Mouse (Mus musculus) hindlimb bud, embryonic 11.5 days (tissue): ENCODE data around the gene Nbas.

Source experiments
- DNase-seq: peaks from one replicate; pipeline ENCODE4 v3.0.0-alpha.2; 2012; ENCODE audit warnings: low read depth, low spot score; ENCODE audit errors: extremely low spot score

Nbas gene

DNA sequence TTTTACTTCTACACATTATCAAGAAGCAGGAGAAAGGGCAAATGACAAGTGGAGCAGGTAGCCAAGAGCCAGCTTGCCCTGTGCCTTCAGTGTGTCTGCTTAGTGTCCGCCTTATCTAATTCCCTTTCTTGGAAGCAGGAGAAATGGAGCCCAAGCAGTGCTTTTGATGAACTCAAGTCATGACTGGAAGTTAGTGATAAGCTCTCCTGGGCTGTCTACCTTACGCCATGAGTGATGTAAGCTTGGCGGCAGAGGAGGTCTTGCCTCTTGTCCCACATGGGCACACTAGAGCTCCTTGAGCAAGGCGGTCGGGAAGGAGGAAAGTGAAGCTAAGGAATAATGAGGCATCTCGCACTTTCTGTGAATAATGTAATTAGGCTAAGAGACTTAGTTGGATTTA is 250.5 kb downstream of the Nbas start:
- no peak for DNase-seq

GRCm38 (mm10) chr12:13532731-13533365 is 263.9 kb downstream of the Nbas start:
- DNase-seq: no peak

DNA sequence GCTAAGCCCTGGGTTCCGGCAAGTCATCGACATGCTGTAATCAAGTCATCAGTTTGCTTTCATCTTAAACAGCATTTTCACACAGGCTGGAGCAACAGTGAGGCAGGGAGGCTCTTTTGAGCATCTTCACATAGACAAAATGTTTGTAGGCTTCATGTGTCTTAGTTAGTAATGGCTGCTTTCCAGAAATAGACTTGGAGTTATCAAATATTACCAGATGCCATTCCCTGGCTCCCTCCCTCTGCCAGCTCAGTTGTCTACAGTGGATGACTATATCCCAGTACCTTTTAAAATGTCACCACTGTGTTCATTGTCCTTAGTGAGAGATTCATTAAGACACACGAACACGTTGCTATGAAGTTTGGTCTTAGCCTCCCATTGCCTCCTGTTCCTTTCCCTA is 270.2 kb downstream of the Nbas start:
- no peak for DNase-seq

GRCm38 (mm10) chr12:13543806-13544205 is 274.9 kb downstream of the Nbas start:
- no peak for DNase-seq

DNA sequence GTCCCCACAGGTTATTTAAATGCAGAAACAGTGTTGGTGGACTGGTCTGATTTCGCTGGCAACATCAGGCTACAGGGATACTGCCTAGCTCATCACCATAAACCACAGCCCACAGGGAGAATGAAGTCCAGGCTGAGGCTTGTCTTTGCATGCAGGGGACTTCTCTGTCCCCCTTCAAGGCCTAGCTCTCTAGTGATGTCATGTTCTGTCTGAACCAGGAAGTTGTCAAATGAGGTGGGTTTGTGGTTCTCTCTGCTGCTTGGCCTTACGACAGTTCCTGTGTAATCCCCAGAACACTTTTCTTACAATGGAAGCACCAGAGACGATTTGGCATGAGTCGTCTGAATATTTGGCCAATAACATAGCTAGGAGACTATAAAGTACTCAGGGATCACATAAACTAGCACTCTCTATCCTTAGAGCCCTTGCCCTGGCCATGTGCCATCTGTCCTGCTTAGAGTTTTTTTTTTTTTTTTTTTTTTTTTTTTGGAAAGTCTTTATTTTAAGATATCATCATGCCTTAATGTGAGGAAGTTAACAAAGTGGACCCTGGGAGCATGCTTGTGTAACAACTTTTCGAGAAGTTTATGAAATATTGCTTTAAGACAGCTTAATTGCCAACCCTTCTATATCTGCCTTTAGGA is 294.8 kb downstream of the Nbas start:
- DNase-seq: no peak

DNA sequence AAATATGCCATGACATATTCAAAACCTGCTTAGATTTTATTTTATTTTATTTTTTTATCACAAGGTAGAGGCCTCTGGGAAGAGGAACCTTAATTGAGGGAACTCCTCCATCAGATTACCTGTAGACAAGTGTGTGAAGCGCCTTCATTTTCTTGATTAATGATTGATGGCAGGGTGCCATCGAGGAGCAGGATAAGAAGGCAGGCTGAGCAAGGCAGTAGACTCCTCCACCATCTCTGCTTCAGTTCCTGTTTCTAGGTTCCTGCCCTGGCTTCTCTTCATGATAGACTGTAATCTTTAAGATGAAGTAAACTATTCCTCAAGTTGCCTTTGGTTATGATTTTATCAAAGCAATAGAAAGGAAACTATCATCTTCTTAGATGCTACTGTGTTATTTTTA is 295.4 kb downstream of the Nbas start:
- DNase-seq: no peak

GRCm38 (mm10) chr12:13566421-13566820 is 297.5 kb downstream of the Nbas start:
- DNase-seq: no peak

GRCm38 (mm10) chr12:13575158-13575557 is 306.2 kb downstream of the Nbas start:
- no peak for DNase-seq

DNA sequence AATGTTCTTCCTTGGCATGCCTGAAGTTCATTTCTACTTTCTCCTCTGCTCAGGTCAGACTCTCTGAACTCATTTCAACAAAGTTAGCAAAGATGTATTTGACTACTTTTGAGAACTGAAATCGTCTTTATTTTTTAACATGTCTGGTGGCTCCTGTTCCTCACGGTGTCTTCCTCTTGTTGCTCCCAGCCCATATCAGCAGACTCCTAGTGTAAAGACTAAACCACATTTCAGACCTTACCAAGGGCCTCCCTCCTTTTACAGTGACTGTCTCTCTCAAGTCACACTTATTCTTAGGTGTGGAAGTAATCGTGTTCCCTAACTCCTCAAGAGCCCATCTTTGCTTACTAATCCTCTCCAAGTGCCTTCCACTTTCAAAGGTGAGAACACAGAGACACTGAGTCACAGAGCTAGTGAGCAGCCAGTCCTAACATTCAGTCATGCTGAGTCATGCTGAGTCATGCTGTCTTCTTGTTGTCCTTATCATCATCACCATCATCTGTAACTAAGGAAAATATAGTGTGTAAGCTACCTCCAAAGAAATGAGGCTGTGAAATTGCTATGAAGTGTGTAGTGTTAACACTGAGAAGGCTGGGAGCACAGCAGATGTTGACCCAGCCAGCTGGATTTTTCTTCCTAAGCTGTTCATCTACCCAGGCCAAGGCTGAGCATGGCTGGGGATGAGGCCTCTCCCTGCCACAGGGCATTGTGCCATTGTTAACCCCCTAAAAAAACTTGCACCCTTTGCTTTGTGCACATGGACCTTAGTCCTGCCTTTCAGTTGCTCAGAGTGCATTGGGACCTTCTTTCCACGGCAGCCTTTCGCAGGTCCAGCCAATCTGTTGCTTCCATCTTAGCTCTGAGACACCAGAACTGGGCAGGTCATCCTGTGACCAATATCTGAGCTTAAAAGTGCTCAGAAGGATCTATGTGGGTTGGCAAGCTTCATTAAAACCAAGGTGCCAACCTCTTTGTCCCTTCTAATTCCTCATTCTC is 307.0 kb downstream of the Nbas start:
- no peak for DNase-seq

GRCm38 (mm10) chr12:13576761-13577160 is 307.8 kb downstream of the Nbas start:
- DNase-seq: no peak

DNA sequence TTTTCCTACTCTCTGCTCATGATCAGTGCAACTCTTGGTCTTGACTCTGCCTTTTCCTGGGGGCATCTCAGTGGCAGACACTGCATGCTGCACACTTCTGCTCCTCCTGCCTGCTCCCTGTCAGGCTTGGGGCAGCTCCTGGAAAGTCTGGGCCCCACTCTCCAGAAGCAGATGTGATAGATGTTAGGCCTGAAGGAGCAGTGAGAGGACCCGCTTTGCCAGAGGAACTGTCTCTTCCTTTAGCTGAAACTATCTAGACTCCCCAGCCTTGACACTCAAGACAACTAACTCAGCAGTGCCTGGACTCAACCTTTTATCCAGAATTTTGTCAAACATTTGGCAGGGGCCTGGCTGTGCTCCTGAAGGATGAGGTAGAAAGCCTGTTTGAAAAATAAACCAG is 311.9 kb downstream of the Nbas start:
- no peak for DNase-seq

- no peak for DNase-seq
Observed at GRCm38 (mm10) chr12:13583386-13583785, 314.5 kb downstream of the Nbas start.

- DNase-seq: no peak
Observed at GRCm38 (mm10) chr12:13585527-13586156, 316.7 kb downstream of the Nbas start.

DNA sequence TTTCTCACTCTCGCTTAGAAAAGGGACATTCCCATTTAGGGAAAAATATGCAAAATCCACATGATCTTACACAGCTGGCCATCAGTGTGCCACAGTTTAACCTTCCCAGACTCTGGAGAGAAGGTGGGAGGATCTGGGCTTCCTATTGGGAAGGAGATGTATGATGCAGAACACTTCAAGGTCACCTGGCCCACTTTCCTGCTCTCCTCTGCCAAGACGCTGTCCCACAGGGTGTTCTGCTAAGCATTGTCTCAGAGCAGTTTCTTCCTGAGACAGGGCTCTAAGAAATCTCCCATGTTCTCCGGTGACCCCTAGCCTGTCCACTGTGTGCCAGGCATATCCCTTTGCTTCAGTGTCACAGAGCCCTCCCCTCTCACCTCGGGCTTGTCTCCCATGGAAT is 318.7 kb downstream of the Nbas start:
- no peak for DNase-seq

GRCm38 (mm10) chr12:13589021-13589420 is 320.1 kb downstream of the Nbas start:
- no peak for DNase-seq

DNA sequence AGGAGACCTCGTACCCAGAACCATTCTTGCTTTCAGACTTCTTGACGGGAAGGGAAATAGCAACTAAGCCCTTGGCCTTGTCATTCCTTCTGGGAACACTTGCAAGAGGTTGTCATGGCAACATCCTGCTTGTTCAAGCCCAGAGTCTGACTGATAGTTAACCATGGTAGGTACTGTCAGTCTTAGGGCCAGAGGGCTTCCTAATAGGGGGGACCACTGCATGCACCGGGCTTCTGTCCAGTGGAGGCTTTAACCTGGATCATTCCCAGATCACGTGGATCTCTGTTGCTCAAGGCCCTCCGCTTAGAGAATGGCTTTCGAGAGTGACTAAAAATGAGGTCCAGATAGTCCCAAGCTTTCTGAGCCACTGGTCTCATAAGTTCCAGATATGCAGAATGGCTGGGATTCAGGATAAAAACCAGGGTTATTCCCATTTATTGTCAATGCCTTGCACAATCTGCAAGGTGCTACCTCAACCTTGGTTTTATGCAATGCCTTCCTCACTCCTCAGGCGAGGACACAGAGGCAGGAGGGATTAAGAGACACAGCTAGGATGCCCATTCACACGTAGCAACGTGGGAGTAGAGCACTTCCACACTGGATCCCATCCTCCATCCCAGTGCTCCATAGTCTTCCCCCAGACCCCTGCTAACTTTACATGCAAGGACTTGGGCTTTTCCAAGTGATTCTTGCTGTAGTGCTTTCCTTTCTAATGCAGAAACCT is 326.0 kb downstream of the Nbas start:
- no peak for DNase-seq

DNA sequence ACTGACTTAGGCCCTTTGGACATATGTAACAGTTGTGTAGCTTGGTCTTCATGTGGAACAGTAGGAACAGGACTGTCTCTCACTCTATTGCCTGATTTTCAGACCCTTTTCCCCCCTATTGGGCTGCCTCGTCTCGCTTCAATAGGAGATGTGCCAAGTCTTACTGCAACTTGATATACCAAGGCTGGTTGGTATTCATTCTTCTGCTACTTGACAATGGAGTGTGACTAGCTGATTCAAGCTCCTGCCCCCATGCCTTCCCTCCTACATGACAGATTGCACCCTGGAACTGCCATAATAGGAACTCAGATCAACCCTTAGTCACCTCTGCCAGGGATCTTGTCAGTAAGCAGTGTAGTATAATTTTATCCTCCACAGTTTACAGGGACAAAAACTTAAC is 328.1 kb downstream of the Nbas start:
- DNase-seq: no peak

GRCm38 (mm10) chr12:13598545-13598944 is 329.6 kb downstream of the Nbas start:
- DNase-seq: peak; percentile 14

DNA sequence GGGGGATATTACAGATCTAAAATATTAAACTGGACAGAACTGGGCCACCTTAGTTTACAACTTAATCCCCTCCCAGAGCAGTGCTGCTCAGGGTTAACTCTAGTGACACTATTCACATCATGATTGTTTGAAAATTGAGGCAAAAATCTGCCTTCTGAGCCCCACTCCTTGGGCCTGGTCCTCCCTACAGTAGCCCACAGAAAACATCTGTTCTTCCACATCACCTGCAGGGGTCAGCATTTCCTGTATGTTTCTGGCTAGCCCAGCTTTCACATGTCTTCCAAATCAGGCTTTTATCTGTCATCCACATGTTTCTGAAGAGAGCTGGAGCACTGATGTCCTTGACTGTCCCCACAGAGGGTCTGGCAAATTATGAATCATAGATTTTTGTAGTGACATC is 333.5 kb downstream of the Nbas start:
- DNase-seq: no peak

DNA sequence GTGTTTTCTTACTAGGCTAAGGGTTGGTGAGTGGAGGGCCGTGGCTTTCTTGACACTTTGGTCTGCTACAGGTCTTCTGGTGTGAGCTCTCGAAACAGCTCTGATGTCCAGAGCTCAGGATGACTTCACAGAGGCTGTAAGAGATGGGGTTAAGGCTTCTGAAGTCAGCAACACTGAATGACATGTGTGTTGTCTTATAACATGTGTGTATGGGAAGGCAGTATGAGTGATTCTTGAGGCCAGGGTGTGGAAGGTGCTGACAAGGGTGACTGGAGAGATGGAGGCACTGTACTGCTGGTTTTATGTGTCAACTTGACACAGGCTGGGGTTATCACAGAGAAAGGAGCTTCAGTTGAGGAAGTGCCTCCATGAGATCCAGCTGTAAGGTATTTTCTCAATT is 338.1 kb downstream of the Nbas start:
- DNase-seq: no peak

- DNase-seq: no peak
Observed at GRCm38 (mm10) chr12:13609027-13609426, 340.1 kb downstream of the Nbas start.
